Mouse (Mus musculus): ENCODE results near the gene Olfr533. TPM values are rescaled to one million over a fixed set of nuclear protein-coding genes. Genes with fewer than 3 reads are reported as not detected.
"Not testable (repeated sequence)": the region's sequence is repeated elsewhere in the genome, so short reads cannot be mapped to it uniquely, and the experiment has no call there.

Gene Olfr533
- polyA plus RNA-seq (2015; fragmentation: Nextera tagmentation; extraction: Ambion mirVana), result not detected in 2 replicates

GRCm38 (mm10) chr7:140463070-140463469, at the start of gene Olfr533:
TSS of gene Olfr533 (plus strand) at chr7:140463370.
- H3K27ac ChIP-seq (ENCODE audit: low read depth, low read length); H3K9me3 ChIP-seq (ENCODE audit: control insufficient read depth, low read length); ATAC-seq; H3K4me2 ChIP-seq (ENCODE audit: low read length); H3K4me1 ChIP-seq (ENCODE audit: control insufficient read depth, insufficient read depth, low read depth, low read length); H3K27me3 ChIP-seq (replicated peaks; ENCODE audit: control insufficient read depth, insufficient read depth, low read length); H3K36me3 ChIP-seq (ENCODE audit: control insufficient read depth, insufficient read depth, low read length); H3K4me3 ChIP-seq (ENCODE audit: low read length); H3K9ac ChIP-seq (ENCODE audit: low read depth, low read length): not testable (repeated sequence)
- 67% methylated on average over 1 of the region's 1 CpGs for WGBS

- ATAC-seq, result no peak
- WGBS, result 100% methylated on average over 1 of the region's 1 CpGs
- H3K9ac ChIP-seq (ENCODE audit: low read depth, low read length), result no peak within 1 kb of the TSS
- H3K4me3 ChIP-seq (ENCODE audit: low read length), result no peak within 1 kb of the TSS
- H3K4me1 ChIP-seq (ENCODE audit: control insufficient read depth, insufficient read depth, low read depth, low read length), result no peaks in the 10 kb centered on the region
- H3K36me3 ChIP-seq (ENCODE audit: control insufficient read depth, insufficient read depth, low read length), result no peaks in the 10 kb centered on the region
- no peaks in the 10 kb centered on the region for H3K9me3 ChIP-seq (ENCODE audit: control insufficient read depth, low read length)
- H3K27me3 ChIP-seq (replicated peaks; ENCODE audit: control insufficient read depth, insufficient read depth, low read length), result no peaks in the 10 kb centered on the region
- H3K27ac ChIP-seq (ENCODE audit: low read depth, low read length), result no peak within 1 kb of the TSS
- H3K4me2 ChIP-seq (ENCODE audit: low read length), result no peak within 1 kb of the TSS
These were observed 41.6 kb upstream of the Olfr533 start, which contains the start of gene Olfr532 for GRCm38 (mm10) chr7:140421539-140421938. TSS of gene Olfr532 (minus strand) at chr7:140421639.

- Histone ChIP-seq H3K9me3 (ENCODE audit: control insufficient read depth, low read length) (no peaks in the 10 kb centered on the region), H3K4me2 (ENCODE audit: low read length) (no peak overlapping the region), H3K4me1 (ENCODE audit: control insufficient read depth, insufficient read depth, low read depth, low read length) (no peaks in the 10 kb centered on the region), H3K9ac (ENCODE audit: low read depth, low read length) (no peak overlapping the region), H3K27me3 (replicated peaks; ENCODE audit: control insufficient read depth, insufficient read depth, low read length) (no peaks in the 10 kb centered on the region), H3K27ac (ENCODE audit: low read depth, low read length) (no peak overlapping the region), H3K4me3 (ENCODE audit: low read length) (no peak overlapping the region), H3K36me3 (ENCODE audit: control insufficient read depth, insufficient read depth, low read length) (no peaks in the 10 kb centered on the region)
- ATAC-seq, result no peak
- 66% methylated on average over 1 of the region's 1 CpGs for WGBS
These were observed 20.0 kb upstream of the Olfr533 start for GRCm38 (mm10) chr7:140443141-140443540.

- Histone ChIP-seq H3K9ac (ENCODE audit: low read depth, low read length) (no peak overlapping the region), H3K4me1 (ENCODE audit: control insufficient read depth, insufficient read depth, low read depth, low read length) (no peaks in the 10 kb centered on the region), H3K9me3 (ENCODE audit: control insufficient read depth, low read length) (no peaks in the 10 kb centered on the region), H3K4me2 (ENCODE audit: low read length) (no peak overlapping the region), H3K27ac (ENCODE audit: low read depth, low read length) (no peak overlapping the region), H3K27me3 (replicated peaks; ENCODE audit: control insufficient read depth, insufficient read depth, low read length) (no peaks in the 10 kb centered on the region), H3K4me3 (ENCODE audit: low read length) (no peak overlapping the region), H3K36me3 (ENCODE audit: control insufficient read depth, insufficient read depth, low read length) (no peaks in the 10 kb centered on the region)
- WGBS, result 87% methylated on average over 1 of the region's 1 CpGs
- ATAC-seq, result no peak
These were observed 14.7 kb downstream of the Olfr533 start for GRCm38 (mm10) chr7:140477886-140478285.

- H3K4me1 ChIP-seq (ENCODE audit: control insufficient read depth, insufficient read depth, low read depth, low read length), result no peaks in the 10 kb centered on the region
These were observed 15.6 kb downstream of the Olfr533 start for GRCm38 (mm10) chr7:140478733-140479132.

GRCm38 (mm10) chr7:140483916-140484315, 20.7 kb downstream of the Olfr533 start, which contains the start of gene Olfr535:
TSS of gene Olfr535 (plus strand) at chr7:140484216.
- Histone ChIP-seq H3K4me3 (ENCODE audit: low read length) (no peak within 1 kb of the TSS), H3K36me3 (ENCODE audit: control insufficient read depth, insufficient read depth, low read length) (no peaks in the 10 kb centered on the region), H3K4me2 (ENCODE audit: low read length) (no peak within 1 kb of the TSS), H3K27me3 (replicated peaks; ENCODE audit: control insufficient read depth, insufficient read depth, low read length) (no peaks in the 10 kb centered on the region), H3K27ac (ENCODE audit: low read depth, low read length) (no peak within 1 kb of the TSS), H3K9me3 (ENCODE audit: control insufficient read depth, low read length) (no peaks in the 10 kb centered on the region), H3K9ac (ENCODE audit: low read depth, low read length) (no peak within 1 kb of the TSS), H3K4me1 (ENCODE audit: control insufficient read depth, insufficient read depth, low read depth, low read length) (no peaks in the 10 kb centered on the region)
- ATAC-seq, result no peak
- 95% methylated on average over 1 of the region's 1 CpGs for WGBS

More at GRCm38 (mm10) chr7:140478733-140479132, 15.6 kb downstream of the Olfr533 start:
- ATAC-seq, result no peak
- Histone ChIP-seq H3K36me3 (ENCODE audit: control insufficient read depth, insufficient read depth, low read length) (no peaks in the 10 kb centered on the region), H3K27me3 (replicated peaks; ENCODE audit: control insufficient read depth, insufficient read depth, low read length) (no peaks in the 10 kb centered on the region), H3K27ac (ENCODE audit: low read depth, low read length) (no peak overlapping the region), H3K9me3 (ENCODE audit: control insufficient read depth, low read length) (no peaks in the 10 kb centered on the region), H3K4me2 (ENCODE audit: low read length) (no peak overlapping the region), H3K9ac (ENCODE audit: low read depth, low read length) (no peak overlapping the region), H3K4me3 (ENCODE audit: low read length) (no peak overlapping the region)
- WGBS, result 88% methylated on average over 1 of the region's 1 CpGs

- whole genome bisulfite sequencing, result 79% methylated on average over 1 of the region's 1 CpGs
- H3K4me2 ChIP-seq (ENCODE audit: low read length), result no peak overlapping the region
- no peaks in the 10 kb centered on the region for H3K9me3 ChIP-seq (ENCODE audit: control insufficient read depth, low read length)
- H3K4me3 ChIP-seq (ENCODE audit: low read length), result no peak overlapping the region
- no peak overlapping the region for H3K27ac ChIP-seq (ENCODE audit: low read depth, low read length)
- H3K9ac ChIP-seq (ENCODE audit: low read depth, low read length), result no peak overlapping the region
- H3K36me3 ChIP-seq (ENCODE audit: control insufficient read depth, insufficient read depth, low read length), result no peaks in the 10 kb centered on the region
- ATAC-seq, result no peak
- no peaks in the 10 kb centered on the region for H3K27me3 ChIP-seq (replicated peaks; ENCODE audit: control insufficient read depth, insufficient read depth, low read length)
- H3K4me1 ChIP-seq (ENCODE audit: control insufficient read depth, insufficient read depth, low read depth, low read length), result no peaks in the 10 kb centered on the region
These were observed 25.8 kb downstream of the Olfr533 start for GRCm38 (mm10) chr7:140488981-140489380.

GRCm38 (mm10) chr7:140494231-140494630, 31.1 kb downstream of the Olfr533 start:
- WGBS, result 46% methylated on average over 2 of the region's 2 CpGs
- H3K27me3 ChIP-seq (replicated peaks; ENCODE audit: control insufficient read depth, insufficient read depth, low read length), result no peaks in the 10 kb centered on the region
- H3K4me2 ChIP-seq (ENCODE audit: low read length), result no peak overlapping the region
- ATAC-seq, result no peak
- no peaks in the 10 kb centered on the region for H3K4me1 ChIP-seq (ENCODE audit: control insufficient read depth, insufficient read depth, low read depth, low read length)
- no peak overlapping the region for H3K27ac ChIP-seq (ENCODE audit: low read depth, low read length)
- no peaks in the 10 kb centered on the region for H3K36me3 ChIP-seq (ENCODE audit: control insufficient read depth, insufficient read depth, low read length)
- H3K9me3 ChIP-seq (ENCODE audit: control insufficient read depth, low read length), result no peaks in the 10 kb centered on the region
- H3K4me3 ChIP-seq (ENCODE audit: low read length), result no peak overlapping the region
- no peak overlapping the region for H3K9ac ChIP-seq (ENCODE audit: low read depth, low read length)

GRCm38 (mm10) chr7:140494702-140495101, 31.5 kb downstream of the Olfr533 start:
- Histone ChIP-seq H3K4me3 (ENCODE audit: low read length) (no peak overlapping the region), H3K9me3 (ENCODE audit: control insufficient read depth, low read length) (no peaks in the 10 kb centered on the region), H3K36me3 (ENCODE audit: control insufficient read depth, insufficient read depth, low read length) (no peaks in the 10 kb centered on the region), H3K9ac (ENCODE audit: low read depth, low read length) (no peak overlapping the region), H3K27ac (ENCODE audit: low read depth, low read length) (no peak overlapping the region), H3K27me3 (replicated peaks; ENCODE audit: control insufficient read depth, insufficient read depth, low read length) (no peaks in the 10 kb centered on the region), H3K4me1 (ENCODE audit: control insufficient read depth, insufficient read depth, low read depth, low read length) (no peaks in the 10 kb centered on the region), H3K4me2 (ENCODE audit: low read length) (no peak overlapping the region)
- ATAC-seq, result no peak

Measured in hindbrain, embryonic 16.5 days (tissue).